Mouse (Mus musculus) brain, adult 2 months (tissue): ENCODE results near the gene Tex19.1.
"Not testable (repeated sequence)": the region's sequence is repeated elsewhere in the genome, so short reads cannot be mapped to it uniquely, and the experiment has no call there.

Experiments
- DNase-seq: peaks from one replicate; pipeline ENCODE4 v3.0.0; 2011; ENCODE audit warnings: low read depth, low spot score

Tex19.1 gene

GRCm38 (mm10) chr11:121145865-121146264 is at the start of gene Tex19.1:
TSS of gene Tex19.1 (plus strand) at chr11:121146143.
- DNase-seq: no peak

GRCm38 (mm10) chr11:121099762-121100161 is 46.2 kb upstream of the Tex19.1 start:
- no peak for DNase-seq

GRCm38 (mm10) chr11:121100692-121101091 is 45.3 kb upstream of the Tex19.1 start:
- no peak for DNase-seq

GRCm38 (mm10) chr11:121101124-121101805 is 44.7 kb upstream of the Tex19.1 start:
- no peak for DNase-seq

- not testable (repeated sequence) for DNase-seq
These were observed 38.7 kb upstream of the Tex19.1 start for GRCm38 (mm10) chr11:121107242-121107641.

GRCm38 (mm10) chr11:121108061-121108460 is 37.9 kb upstream of the Tex19.1 start:
- DNase-seq: no peak

- peak; percentile 67 for DNase-seq
These were observed 36.0 kb upstream of the Tex19.1 start for GRCm38 (mm10) chr11:121109986-121110385.

- DNase-seq: peak; percentile 24
These were observed 34.9 kb upstream of the Tex19.1 start for GRCm38 (mm10) chr11:121111051-121111450.

GRCm38 (mm10) chr11:121111601-121112000 is 34.3 kb upstream of the Tex19.1 start:
- DNase-seq: no peak

- peak; percentile 77 for DNase-seq
These were observed 33.7 kb upstream of the Tex19.1 start for GRCm38 (mm10) chr11:121112091-121112775.

GRCm38 (mm10) chr11:121118106-121118505 is 27.8 kb upstream of the Tex19.1 start:
- DNase-seq: no peak

GRCm38 (mm10) chr11:121118577-121118976 is 27.4 kb upstream of the Tex19.1 start, which contains the start of gene Tex19.2:
TSS of gene Tex19.2 (minus strand) at chr11:121118677.
- no peak for DNase-seq

GRCm38 (mm10) chr11:121121151-121121550 is 24.8 kb upstream of the Tex19.1 start:
- no peak for DNase-seq

GRCm38 (mm10) chr11:121122024-121122670 is 23.8 kb upstream of the Tex19.1 start:
- DNase-seq: no peak

GRCm38 (mm10) chr11:121123438-121123837 is 22.5 kb upstream of the Tex19.1 start:
- peak; percentile 56 for DNase-seq

- DNase-seq: no peak
These were observed 20.3 kb upstream of the Tex19.1 start for GRCm38 (mm10) chr11:121125522-121126172.

GRCm38 (mm10) chr11:121126395-121126794 is 19.5 kb upstream of the Tex19.1 start:
- DNase-seq: no peak

- no peak for DNase-seq
These were observed 18.5 kb upstream of the Tex19.1 start for GRCm38 (mm10) chr11:121127441-121127840.

GRCm38 (mm10) chr11:121129616-121130015 is 16.3 kb upstream of the Tex19.1 start:
- DNase-seq: peak; percentile 38

GRCm38 (mm10) chr11:121134600-121134999 is 11.3 kb upstream of the Tex19.1 start:
- DNase-seq: no peak

GRCm38 (mm10) chr11:121137682-121138081 is 8.3 kb upstream of the Tex19.1 start:
- DNase-seq: no peak

- DNase-seq: no peak
These were observed 7.2 kb upstream of the Tex19.1 start for GRCm38 (mm10) chr11:121138732-121139131.
